Mouse (Mus musculus): ENCODE results near the gene Mff.

The Mff gene

GRCm38 (mm10) chr1:82766227-82766626 lies 41.5 kb downstream of the Mff start:
- CTCF ChIA-PET = no interaction called here
- POLR2A ChIA-PET = no interaction called here

- ChIA-PET POLR2A (no interaction called here), CTCF (no interaction called here)
Measured at GRCm38 (mm10) chr1:82766641-82767040, 42.0 kb downstream of the Mff start.

GRCm38 (mm10) chr1:82768269-82768668 lies 43.6 kb downstream of the Mff start, which contains the start of gene Tm4sf20:
Gene Tm4sf20, minus strand, starts transcription at chr1:82768461.
- ChIA-PET CTCF (no interaction called here), POLR2A (no interaction called here)

GRCm38 (mm10) chr1:82771022-82771586 lies 46.4 kb downstream of the Mff start, which contains the start of gene Gm47791:
Gene Gm47791, minus strand, starts transcription at chr1:82771243.
- ChIA-PET POLR2A (interaction anchor here in 2 of 4 experiments (0.5 to 1.8 kb wide), 6 partner anchors 12 to 267 kb away, joined by 3 to 4 read pairs (median 4); partner anchors contain the start of gene Slc19a3 (in 1 of the 2)), CTCF (no interaction called here)

GRCm38 (mm10) chr1:82772428-82772827 lies 47.7 kb downstream of the Mff start:
- POLR2A ChIA-PET = interaction anchor here in 1 of 4 experiments (1.4 kb wide), 1 partner anchor 12 kb away, joined by 4 read pairs; no protein-coding TSS in a partner anchor
- CTCF ChIA-PET = interaction anchor here in 2 of 4 experiments (0.5 to 1.5 kb wide), 4 partner anchors 15 to 292 kb away, joined by 3 to 5 read pairs (median 4); no protein-coding TSS in a partner anchor

- ChIA-PET POLR2A (no interaction called here), CTCF (interaction anchor here in 1 of 4 experiments (1.5 kb wide), 1 partner anchor 14 kb away, joined by 4 read pairs; no protein-coding TSS in a partner anchor)
Measured at GRCm38 (mm10) chr1:82773208-82773607, 48.5 kb downstream of the Mff start.

GRCm38 (mm10) chr1:82775293-82775692 lies 50.6 kb downstream of the Mff start:
- POLR2A ChIA-PET = interaction anchor here in 1 of 4 experiments (0.7 kb wide), 1 partner anchor 1416 kb away, joined by 3 read pairs; no protein-coding TSS in a partner anchor
- CTCF ChIA-PET = interaction anchor here in 1 of 4 experiments (0.6 to 0.7 kb wide), 2 partner anchors 22 to 95 kb away, joined by 3 read pairs; no protein-coding TSS in a partner anchor

GRCm38 (mm10) chr1:82779388-82779966 lies 54.8 kb downstream of the Mff start:
- CTCF ChIA-PET = no interaction called here
- POLR2A ChIA-PET = interaction anchor here in 1 of 4 experiments (1.4 kb wide), 1 partner anchor 15 kb away, joined by 3 read pairs; no protein-coding TSS in a partner anchor

GRCm38 (mm10) chr1:82783559-82783958 lies 58.9 kb downstream of the Mff start:
- ChIA-PET CTCF (no interaction called here), POLR2A (interaction anchor here in 1 of 4 experiments (1.9 kb wide), 1 partner anchor 12 kb away, joined by 4 read pairs; no protein-coding TSS in a partner anchor)

- CTCF ChIA-PET = interaction anchor here in 2 of 4 experiments (0.5 to 2.5 kb wide), 2 partner anchors 202 to 279 kb away, joined by 3 to 25 read pairs; no protein-coding TSS in a partner anchor
- POLR2A ChIA-PET = no interaction called here
Measured at GRCm38 (mm10) chr1:82785546-82785945, 60.9 kb downstream of the Mff start.

GRCm38 (mm10) chr1:82787414-82787813 lies 62.7 kb downstream of the Mff start:
- CTCF ChIA-PET = interaction anchor here (0.5 to 2.5 kb wide), 23 partner anchors 9 to 1673 kb away, joined by 3 to 25 read pairs (median 4); no protein-coding TSS in a partner anchor
- POLR2A ChIA-PET = interaction anchor here in 1 of 4 experiments (0.6 kb wide), 1 partner anchor 247 kb away, joined by 9 read pairs; no protein-coding TSS in a partner anchor

- ChIA-PET POLR2A (no interaction called here), CTCF (interaction anchor here (0.6 to 2.5 kb wide), 23 partner anchors 9 to 1879 kb away, joined by 3 to 25 read pairs (median 4); no protein-coding TSS in a partner anchor)
Measured at GRCm38 (mm10) chr1:82788070-82788469, 63.4 kb downstream of the Mff start.

- CTCF ChIA-PET = interaction anchor here in 1 of 4 experiments (1.6 kb wide), 1 partner anchor 197 kb away, joined by 4 read pairs; no protein-coding TSS in a partner anchor
- POLR2A ChIA-PET = interaction anchor here in 1 of 4 experiments (0.6 kb wide), 1 partner anchor 156 kb away, joined by 4 read pairs; no protein-coding TSS in a partner anchor
Measured at GRCm38 (mm10) chr1:82791105-82791504, 66.4 kb downstream of the Mff start.

GRCm38 (mm10) chr1:82792238-82792637 lies 67.5 kb downstream of the Mff start:
- POLR2A ChIA-PET = no interaction called here
- CTCF ChIA-PET = interaction anchor here (0.6 to 1.5 kb wide), 4 partner anchors 47 to 275 kb away, joined by 3 to 5 read pairs (median 3); partner anchors contain the start of gene Agfg1 (in 1 of the 4)

- ChIA-PET POLR2A (interaction anchor here in 1 of 4 experiments (0.6 to 1.1 kb wide), 2 partner anchors 14 to 45 kb away, joined by 3 to 5 read pairs; no protein-coding TSS in a partner anchor), CTCF (interaction anchor here in 3 of 4 experiments (0.5 to 2.1 kb wide), 6 partner anchors 21 to 239 kb away, joined by 3 to 10 read pairs (median 3); no protein-coding TSS in a partner anchor)
Measured at GRCm38 (mm10) chr1:82793110-82793509, 68.4 kb downstream of the Mff start.

GRCm38 (mm10) chr1:82793986-82794385 lies 69.3 kb downstream of the Mff start:
- ChIA-PET POLR2A (interaction anchor here in 1 of 4 experiments (1.1 to 1.3 kb wide), 3 partner anchors 13 to 45 kb away, joined by 3 to 5 read pairs (median 4); no protein-coding TSS in a partner anchor), CTCF (interaction anchor here in 3 of 4 experiments (0.5 to 2.1 kb wide), 6 partner anchors 20 to 240 kb away, joined by 3 to 10 read pairs (median 3); no protein-coding TSS in a partner anchor)

- ChIA-PET CTCF (interaction anchor here in 3 of 4 experiments (0.5 to 2.1 kb wide), 5 partner anchors 9 to 193 kb away, joined by 3 to 10 read pairs (median 4); no protein-coding TSS in a partner anchor), POLR2A (interaction anchor here in 1 of 4 experiments (1.5 kb wide), 1 partner anchor 26 kb away, joined by 3 read pairs; no protein-coding TSS in a partner anchor)
Measured at GRCm38 (mm10) chr1:82795211-82795610, 70.5 kb downstream of the Mff start.

- POLR2A ChIA-PET = interaction anchor here in 1 of 4 experiments (1.5 kb wide), 1 partner anchor 26 kb away, joined by 3 read pairs; no protein-coding TSS in a partner anchor
- CTCF ChIA-PET = interaction anchor here in 3 of 4 experiments (0.5 to 1.6 kb wide), 5 partner anchors 8 to 192 kb away, joined by 3 to 5 read pairs (median 4); no protein-coding TSS in a partner anchor
Measured at GRCm38 (mm10) chr1:82795702-82796443, 71.2 kb downstream of the Mff start.

Data from embryonic stem cell, embryonic (primary cell).